Mouse (Mus musculus) lung, embryonic 15.5 days (tissue): Measurements from ENCODE around the gene Pde1c. TPM values are rescaled to one million over a fixed set of nuclear protein-coding genes. Genes with fewer than 3 reads are reported as not detected.

Source experiments
- ATAC-seq: fragments of 200-750 bp; cut with Nextera tagmentation; 2 replicates; pipeline ENCODE4 v1.8.0; 2017; ENCODE audit warnings: moderate number of reproducible peaks, borderline replicate concordance; ENCODE audit not compliant: low FRiP score, low TSS enrichment; ENCODE audit errors: extremely low read depth
- H3K27ac ChIP-seq: fragments of 300-500 bp; sonication (generic); 2 replicates; pipeline ENCODE4 v1.5.1; 2015; ENCODE audit warnings: moderate library complexity, mild to moderate bottlenecking, inconsistent platforms
- H3K27me3 ChIP-seq: fragments of 300-500 bp; sonication (generic); 2 replicates; pipeline ENCODE4 v1.6.1; 2015; ENCODE audit warnings: inconsistent platforms
- H3K36me3 ChIP-seq: fragments of 300-500 bp; sonication (generic); 2 replicates; pipeline ENCODE4 v1.6.1; 2015; ENCODE audit warnings: inconsistent platforms
- H3K4me1 ChIP-seq: fragments of 300-500 bp; sonication (generic); 2 replicates; pipeline ENCODE4 v1.6.1; 2015; ENCODE audit warnings: inconsistent platforms
- H3K4me2 ChIP-seq: fragments of 300-500 bp; sonication (generic); 2 replicates; pipeline ENCODE4 v1.6.1; 2015; ENCODE audit warnings: inconsistent platforms, mild to moderate bottlenecking, moderate library complexity
- H3K4me3 ChIP-seq: fragments of 300-500 bp; sonication (generic); 2 replicates; pipeline ENCODE4 v1.5.1; 2015; ENCODE audit warnings: mild to moderate bottlenecking, inconsistent platforms
- H3K9ac ChIP-seq: fragments of 300-500 bp; sonication (generic); 2 replicates; pipeline ENCODE4 v1.6.1; 2015; ENCODE audit warnings: inconsistent platforms
- H3K9me3 ChIP-seq: fragments of 300-500 bp; sonication (generic); 2 replicates; pipeline ENCODE4 v1.6.1; 2016; ENCODE audit warnings: inconsistent platforms
- WGBS: fragments of 180-500 bp; shearing (Covaris S2); methylation state at CpG from one replicate; pipeline ENCODE4 v1.1.7; 2015; 5-methylcytosine and 5-hydroxymethylcytosine counted together
- polyA plus RNA-seq: library from polyadenylated mRNA; unstranded; fragments of >200 nt; fragmentation: Nextera tagmentation; extraction: Ambion mirVana; gene quantifications from 2 replicates; pipeline ENCODE4 v1.2.1, GENCODE M21; 2015

The Pde1c gene
- polyA plus RNA-seq, 1 experiment from 2014 or later: 0.86 TPM

DNA sequence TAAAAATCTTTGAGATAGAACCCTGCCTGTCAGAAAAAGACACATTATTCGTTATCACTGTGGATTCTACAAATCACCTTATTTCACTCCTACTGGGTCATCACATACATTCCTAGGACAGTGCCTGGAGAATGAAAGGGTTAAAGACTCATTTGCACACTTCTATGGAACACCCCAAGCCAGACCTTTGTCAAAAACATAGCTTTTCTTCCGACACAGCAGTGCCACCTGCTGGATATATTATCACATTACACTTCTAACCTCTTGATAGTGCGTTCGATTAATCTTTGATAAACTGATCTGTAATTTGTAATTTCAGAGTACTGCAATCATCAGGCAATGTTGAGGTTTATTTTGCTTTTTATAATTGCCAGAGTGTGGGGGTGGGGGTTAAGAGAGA, 519.8 kb downstream of the Pde1c start:
- Histone ChIP-seq H3K4me2 (no peak overlapping the region), H3K4me1 (no peaks in the 10 kb centered on the region), H3K27me3 (no peaks in the 10 kb centered on the region), H3K36me3 (no peaks in the 10 kb centered on the region), H3K27ac (no peak overlapping the region), H3K9me3 (no peaks in the 10 kb centered on the region), H3K4me3 (no peak overlapping the region), H3K9ac (no peak overlapping the region)
- WGBS: 30% methylated on average over 4 of the region's 4 CpGs
- no peak for ATAC-seq

GRCm38 (mm10) chr6:56048580-56048979, 520.3 kb downstream of the Pde1c start:
- WGBS: 80% methylated on average over 3 of the region's 3 CpGs
- H3K9me3 ChIP-seq: no peaks in the 10 kb centered on the region
- H3K9ac ChIP-seq: no peak overlapping the region
- H3K27me3 ChIP-seq: no peaks in the 10 kb centered on the region
- no peak overlapping the region for H3K27ac ChIP-seq
- no peak overlapping the region for H3K4me3 ChIP-seq
- no peaks in the 10 kb centered on the region for H3K36me3 ChIP-seq
- H3K4me2 ChIP-seq: no peak overlapping the region
- no peak for ATAC-seq
- no peaks in the 10 kb centered on the region for H3K4me1 ChIP-seq

- ATAC-seq: no peak
- no peak overlapping the region for H3K4me3 ChIP-seq
- no peak overlapping the region for H3K4me2 ChIP-seq
- WGBS: 81% methylated on average over 1 of the region's 1 CpGs
- H3K9ac ChIP-seq: no peak overlapping the region
- no peaks in the 10 kb centered on the region for H3K36me3 ChIP-seq
- no peaks in the 10 kb centered on the region for H3K27me3 ChIP-seq
- H3K9me3 ChIP-seq: no peaks in the 10 kb centered on the region
- no peak overlapping the region for H3K27ac ChIP-seq
- no peaks in the 10 kb centered on the region for H3K4me1 ChIP-seq
These were observed 524.2 kb downstream of the Pde1c start for GRCm38 (mm10) chr6:56044716-56045115.

DNA sequence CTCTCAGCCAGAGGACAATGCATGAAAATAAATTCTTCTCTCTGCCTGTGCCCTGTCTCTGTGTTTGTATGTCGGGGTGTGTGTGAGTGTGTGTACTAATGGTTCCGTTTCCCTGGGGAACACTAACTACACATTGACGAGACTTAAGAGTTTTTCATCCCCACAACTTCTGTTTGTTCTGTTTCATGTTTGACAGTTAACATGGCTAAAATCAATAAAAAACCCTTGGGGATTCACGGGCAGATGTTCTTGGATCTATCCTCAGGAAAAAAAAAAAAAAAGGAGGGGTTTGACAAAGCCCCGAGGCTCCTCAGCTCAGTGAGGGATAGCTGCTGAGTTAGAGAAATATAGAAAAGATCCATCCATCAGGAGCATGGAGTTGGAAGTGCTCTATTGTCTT, 524.6 kb downstream of the Pde1c start:
- no peaks in the 10 kb centered on the region for H3K4me1 ChIP-seq
- no peak overlapping the region for H3K9ac ChIP-seq
- no peak overlapping the region for H3K27ac ChIP-seq
- ATAC-seq: no peak
- no peaks in the 10 kb centered on the region for H3K27me3 ChIP-seq
- H3K4me2 ChIP-seq: no peak overlapping the region
- WGBS: 49% methylated on average over 5 of the region's 5 CpGs
- H3K9me3 ChIP-seq: no peaks in the 10 kb centered on the region
- H3K36me3 ChIP-seq: no peaks in the 10 kb centered on the region
- no peak overlapping the region for H3K4me3 ChIP-seq

GRCm38 (mm10) chr6:56039476-56040055, 529.3 kb downstream of the Pde1c start:
- H3K4me2 ChIP-seq: no peak overlapping the region
- no peak overlapping the region for H3K27ac ChIP-seq
- WGBS: 67% methylated on average over 4 of the region's 4 CpGs
- no peak overlapping the region for H3K9ac ChIP-seq
- ATAC-seq: no peak
- no peaks in the 10 kb centered on the region for H3K9me3 ChIP-seq
- no peaks in the 10 kb centered on the region for H3K4me1 ChIP-seq
- H3K4me3 ChIP-seq: no peak overlapping the region
- no peaks in the 10 kb centered on the region for H3K36me3 ChIP-seq
- H3K27me3 ChIP-seq: no peaks in the 10 kb centered on the region

- H3K9ac ChIP-seq: no peak overlapping the region
- WGBS: 55% methylated on average over 10 of the region's 10 CpGs
- H3K36me3 ChIP-seq: no peaks in the 10 kb centered on the region
- no peak for ATAC-seq
- no peaks in the 10 kb centered on the region for H3K27me3 ChIP-seq
- H3K27ac ChIP-seq: no peak overlapping the region
- no peaks in the 10 kb centered on the region for H3K4me1 ChIP-seq
- no peaks in the 10 kb centered on the region for H3K9me3 ChIP-seq
- no peak overlapping the region for H3K4me2 ChIP-seq
- H3K4me3 ChIP-seq: no peak overlapping the region
These were observed 533.8 kb downstream of the Pde1c start for GRCm38 (mm10) chr6:56035054-56035453.

DNA sequence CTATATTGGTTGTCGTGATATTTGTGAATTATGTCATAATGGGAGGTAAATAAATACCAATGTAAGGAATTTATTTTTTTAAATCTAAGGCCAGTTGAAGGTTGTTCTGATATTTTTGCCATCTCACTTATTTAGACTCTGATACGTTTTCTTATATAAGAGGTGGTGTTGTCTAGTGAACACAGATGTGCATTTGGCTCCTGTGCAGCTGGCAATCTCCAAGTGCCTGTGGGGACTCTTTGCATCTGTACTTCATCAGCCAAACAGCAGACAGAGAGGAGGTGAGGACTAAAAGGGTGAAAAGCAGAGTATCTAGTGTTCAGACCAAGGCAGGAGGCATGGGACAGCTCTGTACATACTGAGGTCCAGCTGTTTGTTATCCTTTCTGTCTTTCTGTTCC, 536.7 kb downstream of the Pde1c start:
- Histone ChIP-seq H3K4me1 (no peaks in the 10 kb centered on the region), H3K9ac (no peak overlapping the region), H3K27me3 (no peaks in the 10 kb centered on the region), H3K9me3 (no peaks in the 10 kb centered on the region), H3K4me2 (no peak overlapping the region), H3K27ac (no peak overlapping the region), H3K4me3 (no peak overlapping the region), H3K36me3 (no peaks in the 10 kb centered on the region)
- ATAC-seq: no peak
- WGBS: 58% methylated on average over 2 of the region's 2 CpGs

DNA sequence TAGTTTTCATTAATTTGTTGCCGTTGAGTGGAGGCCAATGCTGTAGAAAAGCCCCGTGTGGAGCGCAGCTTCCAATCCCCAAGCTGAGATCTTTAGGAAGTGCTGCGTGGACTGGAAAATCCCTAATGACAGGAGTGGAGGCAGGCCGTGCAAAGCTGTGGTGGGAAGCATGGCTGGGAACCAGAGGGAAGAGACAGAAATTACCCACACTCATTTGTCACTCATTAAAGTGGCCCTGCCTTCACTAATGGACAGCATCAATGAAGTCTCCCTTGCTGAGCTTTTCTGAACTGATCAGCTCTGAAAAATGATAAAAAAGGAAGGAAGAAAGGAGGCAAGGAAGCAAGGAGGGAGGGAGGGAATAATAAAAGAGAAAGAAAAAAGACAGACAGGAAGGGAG, 538.9 kb downstream of the Pde1c start:
- Histone ChIP-seq H3K9me3 (no peaks in the 10 kb centered on the region), H3K4me1 (no peaks in the 10 kb centered on the region), H3K27ac (no peak overlapping the region), H3K4me3 (no peak overlapping the region), H3K9ac (no peak overlapping the region), H3K36me3 (no peaks in the 10 kb centered on the region), H3K4me2 (no peak overlapping the region), H3K27me3 (no peaks in the 10 kb centered on the region)
- no peak for ATAC-seq
- WGBS: 54% methylated on average over 5 of the region's 5 CpGs

GRCm38 (mm10) chr6:56027966-56028365, 540.9 kb downstream of the Pde1c start:
- H3K27me3 ChIP-seq: no peaks in the 10 kb centered on the region
- H3K27ac ChIP-seq: no peak overlapping the region
- H3K4me1 ChIP-seq: no peaks in the 10 kb centered on the region
- WGBS: 65% methylated on average over 5 of the region's 5 CpGs
- no peaks in the 10 kb centered on the region for H3K9me3 ChIP-seq
- H3K9ac ChIP-seq: no peak overlapping the region
- H3K4me2 ChIP-seq: no peak overlapping the region
- ATAC-seq: no peak
- no peaks in the 10 kb centered on the region for H3K36me3 ChIP-seq
- no peak overlapping the region for H3K4me3 ChIP-seq

- H3K27ac ChIP-seq: no peak overlapping the region
- no peaks in the 10 kb centered on the region for H3K36me3 ChIP-seq
- 56% methylated on average over 6 of the region's 6 CpGs for WGBS
- H3K27me3 ChIP-seq: no peaks in the 10 kb centered on the region
- H3K4me1 ChIP-seq: no peaks in the 10 kb centered on the region
- no peak for ATAC-seq
- no peak overlapping the region for H3K4me2 ChIP-seq
- no peaks in the 10 kb centered on the region for H3K9me3 ChIP-seq
- no peak overlapping the region for H3K4me3 ChIP-seq
- no peak overlapping the region for H3K9ac ChIP-seq
These were observed 541.6 kb downstream of the Pde1c start for GRCm38 (mm10) chr6:56027318-56027717.

- ATAC-seq: no peak
- Histone ChIP-seq H3K27ac (no peak overlapping the region), H3K36me3 (no peaks in the 10 kb centered on the region), H3K9me3 (no peaks in the 10 kb centered on the region), H3K4me2 (no peak overlapping the region), H3K9ac (no peak overlapping the region), H3K4me3 (no peak overlapping the region), H3K27me3 (no peaks in the 10 kb centered on the region), H3K4me1 (no peaks in the 10 kb centered on the region)
- WGBS: 57% methylated on average over 2 of the region's 2 CpGs
These were observed 543.4 kb downstream of the Pde1c start for GRCm38 (mm10) chr6:56025533-56025932.
